Mouse (Mus musculus): ENCODE data around the gene Camk2n1. TPM values are rescaled to one million over a fixed set of nuclear protein-coding genes. Genes with fewer than 3 reads are reported as not detected.

Camk2n1 gene
- polyA plus RNA-seq, 1 experiment from 2014 or later: 2.1 TPM

DNA sequence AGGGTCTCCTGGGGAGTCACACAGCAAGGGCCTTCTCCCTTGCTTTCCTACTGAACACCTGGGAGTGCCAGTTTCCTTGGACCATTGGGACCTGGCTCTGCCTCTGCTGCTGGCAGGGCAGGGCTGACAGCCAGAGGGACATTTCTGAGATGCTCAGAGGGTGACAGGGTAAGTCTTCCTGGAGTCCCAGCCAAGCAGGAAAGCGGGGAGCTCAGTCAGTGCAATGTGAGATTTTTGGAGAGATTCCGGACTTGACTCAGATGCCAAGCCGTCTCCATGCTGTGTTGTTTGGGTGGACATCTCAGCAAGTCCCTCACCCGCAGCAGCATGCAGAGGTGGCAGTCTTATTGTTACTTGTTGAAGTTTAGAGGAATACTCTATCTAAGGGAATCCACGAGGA lies 13.3 kb downstream of the Camk2n1 start:
- no peak overlapping the region for H3K4me3 ChIP-seq (ENCODE audit: low read depth, low read length)
- no peaks in the 10 kb centered on the region for H3K9me3 ChIP-seq (ENCODE audit: control insufficient read depth, low read length)
- H3K4me2 ChIP-seq: no peak overlapping the region
- H3K27ac ChIP-seq (ENCODE audit: low read depth, low read length): no peak overlapping the region
- no peak overlapping the region for H3K9ac ChIP-seq (ENCODE audit: low read depth, low read length)
- WGBS: 81% methylated on average over 5 of the region's 5 CpGs
- H3K36me3 ChIP-seq (ENCODE audit: control insufficient read depth, insufficient read depth, low read length): no peaks in the 10 kb centered on the region
- ATAC-seq (replicated peaks; ENCODE audit: low FRiP score) (no peak), DNase-seq (ENCODE audit: low spot score) (no peak)
- peaks cover 49% of the 10 kb centered on the region for H3K27me3 ChIP-seq (replicated peaks; ENCODE audit: control insufficient read depth, insufficient read depth, low read length)
- H3K4me1 ChIP-seq (replicated peaks; ENCODE audit: control insufficient read depth, insufficient read depth, low read length): peaks cover 12% of the 10 kb centered on the region

DNA sequence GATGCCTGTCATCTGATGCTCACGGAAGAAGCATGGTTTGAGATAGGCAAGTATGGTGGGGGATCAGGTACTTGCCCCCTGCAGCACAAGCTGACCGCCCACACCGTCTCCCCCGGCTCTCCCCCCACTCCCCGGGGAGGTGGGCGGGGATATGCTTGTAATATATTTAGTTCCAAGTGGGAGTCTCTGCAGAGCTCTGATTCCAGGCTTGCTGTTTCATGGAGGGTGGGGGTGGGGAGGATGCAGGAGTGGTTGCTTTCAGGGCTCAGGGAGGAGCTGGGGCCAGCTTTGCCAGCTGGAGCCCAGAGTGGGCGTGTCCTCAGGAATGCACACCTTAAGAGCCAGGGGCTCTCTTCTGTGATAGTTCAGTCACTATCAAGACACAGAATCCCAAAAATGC lies 15.0 kb downstream of the Camk2n1 start:
- Histone ChIP-seq H3K4me3 (ENCODE audit: low read depth, low read length) (no peak overlapping the region), H3K27me3 (replicated peaks; ENCODE audit: control insufficient read depth, insufficient read depth, low read length) (peaks cover 42% of the 10 kb centered on the region), H3K27ac (ENCODE audit: low read depth, low read length) (no peak overlapping the region), H3K36me3 (ENCODE audit: control insufficient read depth, insufficient read depth, low read length) (no peaks in the 10 kb centered on the region), H3K9me3 (ENCODE audit: control insufficient read depth, low read length) (no peaks in the 10 kb centered on the region), H3K9ac (ENCODE audit: low read depth, low read length) (no peak overlapping the region), H3K4me2 (no peak overlapping the region), H3K4me1 (replicated peaks; ENCODE audit: control insufficient read depth, insufficient read depth, low read length) (peaks cover 9% of the 10 kb centered on the region)
- ATAC-seq (replicated peaks; ENCODE audit: low FRiP score) (no peak), DNase-seq (ENCODE audit: low spot score) (no peak)
- WGBS: 25% methylated on average over 7 of the region's 7 CpGs

DNA sequence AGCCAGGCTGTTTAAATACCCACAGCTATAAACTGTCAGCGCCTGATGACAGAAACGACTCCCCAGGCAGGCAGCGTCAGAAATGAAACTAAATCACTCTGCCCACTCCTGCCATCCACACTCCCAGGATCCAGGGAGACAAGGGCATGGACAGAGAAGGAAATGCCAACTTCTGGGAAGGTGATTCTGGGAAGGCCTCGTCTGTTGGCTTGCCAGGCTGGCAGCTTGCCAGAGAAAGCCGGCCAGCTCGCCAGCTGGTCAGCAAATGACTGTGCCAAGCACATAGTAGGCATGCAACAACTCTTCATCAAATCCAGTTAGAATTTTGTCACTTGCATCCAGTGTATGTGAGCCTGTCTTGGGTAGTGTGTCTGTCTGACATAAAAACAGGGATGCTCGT lies 17.1 kb downstream of the Camk2n1 start:
- WGBS: 68% methylated on average over 7 of the region's 7 CpGs
- Histone ChIP-seq H3K4me3 (ENCODE audit: low read depth, low read length) (no peak overlapping the region), H3K4me1 (replicated peaks; ENCODE audit: control insufficient read depth, insufficient read depth, low read length) (no peaks in the 10 kb centered on the region), H3K4me2 (no peak overlapping the region), H3K36me3 (ENCODE audit: control insufficient read depth, insufficient read depth, low read length) (no peaks in the 10 kb centered on the region), H3K27ac (ENCODE audit: low read depth, low read length) (no peak overlapping the region), H3K9me3 (ENCODE audit: control insufficient read depth, low read length) (no peaks in the 10 kb centered on the region), H3K27me3 (replicated peaks; ENCODE audit: control insufficient read depth, insufficient read depth, low read length) (peaks cover 20% of the 10 kb centered on the region), H3K9ac (ENCODE audit: low read depth, low read length) (no peak overlapping the region)
- DNase-seq (ENCODE audit: low spot score) (no peak), ATAC-seq (replicated peaks; ENCODE audit: low FRiP score) (no peak)

DNA sequence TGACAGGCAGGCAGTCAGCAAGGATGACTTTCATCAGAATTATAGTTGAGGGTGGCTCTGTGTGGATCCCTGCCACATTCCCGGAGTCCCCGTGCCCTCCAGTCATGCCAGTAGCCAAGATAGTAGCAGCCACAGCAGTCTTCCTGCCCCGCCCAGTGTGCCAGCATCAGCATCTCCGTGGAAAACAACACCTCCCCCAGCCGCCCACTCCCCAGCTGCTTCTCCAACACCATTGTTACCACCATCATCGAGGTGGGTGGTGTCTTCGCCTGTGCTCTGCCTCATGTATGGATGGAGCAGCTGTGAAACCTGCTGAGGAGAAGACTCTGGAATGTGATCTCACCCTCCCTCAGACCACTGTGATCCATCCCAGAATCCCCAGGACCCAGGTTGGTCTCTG lies 25.5 kb downstream of the Camk2n1 start:
- ATAC-seq (replicated peaks; ENCODE audit: low FRiP score): no peak
- no peaks in the 10 kb centered on the region for H3K4me1 ChIP-seq (replicated peaks; ENCODE audit: control insufficient read depth, insufficient read depth, low read length)
- no peaks in the 10 kb centered on the region for H3K9me3 ChIP-seq (ENCODE audit: control insufficient read depth, low read length)
- no peak for DNase-seq (ENCODE audit: low spot score)
- H3K4me3 ChIP-seq (ENCODE audit: low read depth, low read length): no peak overlapping the region
- no peak overlapping the region for H3K4me2 ChIP-seq
- no peak overlapping the region for H3K27ac ChIP-seq (ENCODE audit: low read depth, low read length)
- no peak overlapping the region for H3K9ac ChIP-seq (ENCODE audit: low read depth, low read length)
- WGBS: 69% methylated on average over 7 of the region's 7 CpGs
- no peaks in the 10 kb centered on the region; the same call in 1 of the 2 replicates for H3K27me3 ChIP-seq (replicated peaks; ENCODE audit: control insufficient read depth, insufficient read depth, low read length)
- no peaks in the 10 kb centered on the region for H3K36me3 ChIP-seq (ENCODE audit: control insufficient read depth, insufficient read depth, low read length)

DNA sequence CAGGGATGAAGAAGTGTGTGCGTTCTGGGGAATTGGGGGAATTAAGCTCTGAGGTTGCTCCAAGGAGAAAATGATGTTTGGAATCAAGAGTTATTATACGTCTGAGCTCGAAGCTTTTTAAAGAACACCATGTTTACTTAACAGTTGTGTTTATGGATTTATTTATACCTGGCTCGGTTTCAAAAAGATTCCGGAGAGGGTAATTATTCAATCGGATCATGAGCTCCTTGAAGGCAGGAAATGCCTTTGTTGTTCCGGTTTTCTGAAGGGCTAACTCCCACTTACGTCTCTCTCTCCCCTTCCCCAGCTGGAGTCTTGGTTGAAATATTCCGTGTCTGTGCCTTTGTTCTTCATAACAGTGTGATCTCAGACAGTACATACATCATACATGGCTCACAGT lies 26.8 kb downstream of the Camk2n1 start:
- H3K9ac ChIP-seq (ENCODE audit: low read depth, low read length): no peak overlapping the region
- no peak overlapping the region for H3K27ac ChIP-seq (ENCODE audit: low read depth, low read length)
- H3K4me2 ChIP-seq: no peak overlapping the region
- H3K9me3 ChIP-seq (ENCODE audit: control insufficient read depth, low read length): no peaks in the 10 kb centered on the region
- no peaks in the 10 kb centered on the region for H3K4me1 ChIP-seq (replicated peaks; ENCODE audit: control insufficient read depth, insufficient read depth, low read length)
- DNase-seq (ENCODE audit: low spot score) (no peak), ATAC-seq (replicated peaks; ENCODE audit: low FRiP score) (no peak)
- 56% methylated on average over 9 of the region's 9 CpGs for WGBS
- no peaks in the 10 kb centered on the region; the same call in 1 of the 2 replicates for H3K27me3 ChIP-seq (replicated peaks; ENCODE audit: control insufficient read depth, insufficient read depth, low read length)
- H3K4me3 ChIP-seq (ENCODE audit: low read depth, low read length): no peak overlapping the region
- no peaks in the 10 kb centered on the region for H3K36me3 ChIP-seq (ENCODE audit: control insufficient read depth, insufficient read depth, low read length)

DNA sequence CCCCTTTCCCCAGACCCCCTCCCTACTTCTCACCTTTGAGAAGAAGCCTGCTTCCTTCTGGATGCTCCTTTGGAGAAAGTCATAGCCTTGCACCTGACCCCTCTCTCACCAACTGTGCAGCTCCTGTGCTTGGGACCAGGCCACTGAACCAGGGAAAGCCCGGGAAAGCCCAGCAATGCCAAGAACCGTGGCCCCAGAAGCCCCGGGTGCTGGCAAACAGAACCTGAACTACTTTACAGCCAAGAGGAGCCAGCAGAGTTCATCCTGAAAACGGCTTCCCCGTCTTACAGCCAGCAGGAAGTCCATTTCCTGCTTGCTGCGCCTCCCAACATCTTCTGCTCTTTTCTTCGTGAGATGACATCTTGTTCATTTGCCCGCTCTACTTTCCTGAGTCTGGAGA lies 28.6 kb downstream of the Camk2n1 start:
- no peak for DNase-seq (ENCODE audit: low spot score)
- no peak overlapping the region for H3K4me2 ChIP-seq
- H3K4me3 ChIP-seq (ENCODE audit: low read depth, low read length): no peak overlapping the region
- no peaks in the 10 kb centered on the region for H3K4me1 ChIP-seq (replicated peaks; ENCODE audit: control insufficient read depth, insufficient read depth, low read length)
- WGBS: 54% methylated on average over 8 of the region's 8 CpGs
- no peak for ATAC-seq (replicated peaks; ENCODE audit: low FRiP score)
- H3K36me3 ChIP-seq (ENCODE audit: control insufficient read depth, insufficient read depth, low read length): no peaks in the 10 kb centered on the region
- no peaks in the 10 kb centered on the region for H3K27me3 ChIP-seq (replicated peaks; ENCODE audit: control insufficient read depth, insufficient read depth, low read length)
- no peak overlapping the region for H3K27ac ChIP-seq (ENCODE audit: low read depth, low read length)
- H3K9ac ChIP-seq (ENCODE audit: low read depth, low read length): no peak overlapping the region
- H3K9me3 ChIP-seq (ENCODE audit: control insufficient read depth, low read length): no peaks in the 10 kb centered on the region

DNA sequence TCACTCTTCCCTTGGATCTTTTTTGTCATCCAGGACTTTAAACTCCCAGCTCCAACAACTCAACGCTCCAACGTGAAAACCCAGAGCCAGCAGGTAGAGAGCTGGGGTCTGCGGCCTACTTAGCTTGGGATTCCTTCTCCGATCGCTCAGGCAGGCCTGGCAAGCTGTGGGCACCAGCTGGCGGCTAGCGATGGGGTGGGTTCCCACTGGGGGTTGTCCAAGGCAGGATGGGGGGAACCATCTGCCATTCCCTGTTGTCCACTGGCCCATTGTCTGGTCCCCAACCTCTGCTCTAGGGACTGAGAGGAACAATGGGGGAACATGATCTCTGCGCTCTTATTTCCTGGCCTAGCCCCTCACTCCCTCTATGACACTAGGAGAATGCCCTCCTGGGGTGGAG lies 34.1 kb downstream of the Camk2n1 start:
- Histone ChIP-seq H3K9me3 (ENCODE audit: control insufficient read depth, low read length) (no peaks in the 10 kb centered on the region), H3K4me3 (ENCODE audit: low read depth, low read length) (no peak overlapping the region), H3K27me3 (replicated peaks; ENCODE audit: control insufficient read depth, insufficient read depth, low read length) (no peaks in the 10 kb centered on the region; the same call in 1 of the 2 replicates), H3K27ac (ENCODE audit: low read depth, low read length) (no peak overlapping the region), H3K9ac (ENCODE audit: low read depth, low read length) (no peak overlapping the region), H3K4me2 (no peak overlapping the region), H3K4me1 (replicated peaks; ENCODE audit: control insufficient read depth, insufficient read depth, low read length) (no peaks in the 10 kb centered on the region), H3K36me3 (ENCODE audit: control insufficient read depth, insufficient read depth, low read length) (no peaks in the 10 kb centered on the region)
- ATAC-seq (replicated peaks; ENCODE audit: low FRiP score): no peak
- WGBS: 45% methylated on average over 8 of the region's 8 CpGs
- no peak for DNase-seq (ENCODE audit: low spot score)

DNA sequence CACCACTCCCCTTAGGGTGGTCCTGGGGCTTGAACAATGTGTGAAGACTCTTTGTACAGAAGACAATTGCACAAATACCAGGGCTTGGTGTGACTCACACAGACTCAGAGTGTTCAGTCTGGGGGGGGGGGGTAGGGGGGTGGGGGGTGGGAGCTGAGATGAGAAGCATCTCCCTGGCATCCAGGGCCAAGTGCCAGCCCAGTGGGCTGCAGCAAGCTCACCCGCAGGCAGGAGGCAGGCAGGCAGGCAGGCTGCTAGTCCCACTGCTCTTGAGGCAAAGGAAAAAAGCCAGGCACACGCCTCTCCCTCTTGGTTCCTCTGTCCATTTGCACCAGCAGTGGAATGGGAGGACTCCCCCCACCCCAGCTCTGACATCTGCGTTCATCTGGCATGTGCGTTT lies 37.0 kb downstream of the Camk2n1 start:
- 80% methylated on average over 4 of the region's 4 CpGs for WGBS
- DNase-seq (ENCODE audit: low spot score) (no peak), ATAC-seq (replicated peaks; ENCODE audit: low FRiP score) (no peak)
- H3K4me3 ChIP-seq (ENCODE audit: low read depth, low read length): no peak overlapping the region
- no peak overlapping the region for H3K27ac ChIP-seq (ENCODE audit: low read depth, low read length)
- peaks cover 12% of the 10 kb centered on the region for H3K27me3 ChIP-seq (replicated peaks; ENCODE audit: control insufficient read depth, insufficient read depth, low read length)
- no peaks in the 10 kb centered on the region for H3K36me3 ChIP-seq (ENCODE audit: control insufficient read depth, insufficient read depth, low read length)
- no peak overlapping the region for H3K9ac ChIP-seq (ENCODE audit: low read depth, low read length)
- no peaks in the 10 kb centered on the region for H3K4me1 ChIP-seq (replicated peaks; ENCODE audit: control insufficient read depth, insufficient read depth, low read length)
- no peaks in the 10 kb centered on the region for H3K9me3 ChIP-seq (ENCODE audit: control insufficient read depth, low read length)
- no peak overlapping the region for H3K4me2 ChIP-seq

DNA sequence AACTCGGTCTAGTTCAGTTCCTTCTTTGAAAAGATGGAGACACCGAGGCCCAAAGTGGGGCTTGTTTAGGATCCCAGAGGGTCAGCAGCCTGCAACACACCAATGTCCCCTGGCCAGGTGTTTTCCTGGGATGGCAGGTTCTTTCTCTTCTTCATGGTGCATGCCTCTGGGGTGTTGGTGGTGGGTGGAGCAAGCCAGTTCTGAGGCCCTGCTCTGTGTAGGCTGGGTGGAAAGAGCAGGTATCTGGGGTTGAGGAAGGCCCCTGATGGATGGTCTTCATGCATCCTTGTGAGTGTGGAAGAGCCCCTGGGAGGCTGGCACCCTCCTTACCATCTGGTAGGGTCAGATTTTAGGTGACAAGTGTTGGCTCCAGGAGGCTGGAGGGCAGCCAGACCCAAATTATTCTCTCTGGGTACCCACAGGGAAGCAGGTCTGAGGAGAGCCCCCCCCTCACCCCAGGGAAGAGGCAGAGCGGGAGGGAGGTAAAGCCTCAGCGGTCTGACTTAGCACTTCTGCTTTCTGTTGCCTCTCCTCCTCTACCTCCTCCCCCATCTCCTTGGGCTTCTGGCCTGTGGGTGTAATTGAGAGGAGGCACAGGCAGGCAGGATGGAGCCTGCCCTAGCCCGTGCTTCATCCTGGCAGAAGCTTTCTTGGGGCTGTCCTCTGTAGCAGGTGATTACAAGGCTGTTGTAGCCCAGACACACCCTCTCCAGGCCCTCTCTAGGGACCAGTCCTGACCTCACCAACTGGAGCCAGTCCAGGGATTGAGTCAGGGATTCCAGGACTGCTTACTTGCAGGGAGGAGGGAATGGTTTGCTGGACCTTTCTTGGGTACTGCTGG lies 39.3 kb downstream of the Camk2n1 start:
- no peak for ATAC-seq (replicated peaks; ENCODE audit: low FRiP score)
- WGBS: 42% methylated on average over 5 of the region's 5 CpGs
- H3K4me1 ChIP-seq (replicated peaks; ENCODE audit: control insufficient read depth, insufficient read depth, low read length): no peaks in the 10 kb centered on the region
- no peak overlapping the region for H3K27ac ChIP-seq (ENCODE audit: low read depth, low read length)
- DNase-seq (ENCODE audit: low spot score): no peak
- no peak overlapping the region for H3K4me2 ChIP-seq
- no peak overlapping the region for H3K9ac ChIP-seq (ENCODE audit: low read depth, low read length)
- H3K36me3 ChIP-seq (ENCODE audit: control insufficient read depth, insufficient read depth, low read length): no peaks in the 10 kb centered on the region
- no peak overlapping the region for H3K4me3 ChIP-seq (ENCODE audit: low read depth, low read length)
- H3K27me3 ChIP-seq (replicated peaks; ENCODE audit: control insufficient read depth, insufficient read depth, low read length): peaks cover 12% of the 10 kb centered on the region
- no peaks in the 10 kb centered on the region for H3K9me3 ChIP-seq (ENCODE audit: control insufficient read depth, low read length)

All from liver, embryonic 11.5 days (tissue).